Mouse (Mus musculus) ZHBTc4 (cell line): ENCODE results near the gene Wdr62.
A peak's percentile ranks its signal among the peaks of the same experiment; 100 is the strongest.

Experiments used
- DNase-seq: peaks from one replicate; pipeline ENCODE4 v3.0.0-alpha.2; 2011; ENCODE audit warnings: low read depth, low spot score

Gene Wdr62

DNA sequence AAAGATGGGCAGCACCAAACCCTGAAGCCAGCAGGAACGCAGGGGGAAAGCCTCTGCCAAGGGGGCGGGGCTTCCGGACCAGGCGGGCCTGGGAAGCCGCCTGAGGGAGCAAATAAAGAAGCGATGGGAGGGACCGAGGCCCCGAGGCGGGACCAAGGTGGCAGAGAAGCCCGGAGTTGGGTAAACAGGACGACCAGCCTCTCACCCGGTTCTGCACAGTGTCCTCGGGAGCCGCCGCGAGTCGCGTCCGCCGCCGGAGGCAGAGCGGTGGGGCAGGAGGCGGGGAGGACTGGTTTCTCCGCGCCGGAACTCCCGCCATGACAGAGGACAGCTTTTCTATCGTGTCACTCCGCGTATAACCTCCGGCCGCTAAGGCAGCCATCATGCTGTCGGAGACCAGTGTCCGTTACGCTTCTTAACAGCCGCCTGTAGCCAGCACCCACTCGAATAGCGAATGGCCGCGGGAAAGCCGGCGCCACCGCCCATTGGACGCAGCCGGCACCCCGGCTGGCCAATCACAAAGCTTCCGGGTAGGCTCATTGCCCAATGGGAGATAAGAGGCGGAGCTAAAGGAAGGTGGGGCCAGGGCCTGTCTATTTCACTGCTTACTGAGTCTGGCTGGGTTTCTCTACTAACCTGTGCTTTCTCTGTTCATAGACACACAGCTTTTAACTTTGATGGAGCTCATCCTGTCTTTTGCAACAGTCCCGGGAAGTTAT lies at the start of gene Wdr62, which contains the start of gene Thap8:
Gene Wdr62 (minus strand): TSS at position 469 of the 719 bp plus-strand sequence.
Gene Thap8 (plus strand): TSS at position 144 of the 719 bp plus-strand sequence.
- peak; percentile 98 for DNase-seq

DNA sequence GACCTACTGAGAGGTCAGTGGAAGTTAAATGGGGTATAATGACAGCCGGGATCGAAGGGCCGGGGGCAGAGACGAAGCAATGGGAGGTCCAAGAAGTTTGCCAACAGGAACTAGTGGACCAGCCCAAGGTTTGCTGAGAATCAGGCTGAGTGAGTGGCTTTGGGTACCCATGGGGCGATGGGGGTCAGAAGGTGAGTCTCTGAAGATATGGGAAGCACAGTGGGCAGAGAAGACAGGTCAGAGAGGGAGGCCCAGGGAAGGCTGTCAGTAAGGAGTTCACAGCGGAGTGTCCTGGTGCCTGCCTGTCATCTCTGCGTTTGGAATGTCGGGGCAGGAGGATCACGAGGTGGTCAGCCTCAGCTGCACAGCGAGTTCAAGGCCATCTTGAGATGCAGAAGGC lies 48.2 kb upstream of the Wdr62 start:
- DNase-seq, result no peak

DNA sequence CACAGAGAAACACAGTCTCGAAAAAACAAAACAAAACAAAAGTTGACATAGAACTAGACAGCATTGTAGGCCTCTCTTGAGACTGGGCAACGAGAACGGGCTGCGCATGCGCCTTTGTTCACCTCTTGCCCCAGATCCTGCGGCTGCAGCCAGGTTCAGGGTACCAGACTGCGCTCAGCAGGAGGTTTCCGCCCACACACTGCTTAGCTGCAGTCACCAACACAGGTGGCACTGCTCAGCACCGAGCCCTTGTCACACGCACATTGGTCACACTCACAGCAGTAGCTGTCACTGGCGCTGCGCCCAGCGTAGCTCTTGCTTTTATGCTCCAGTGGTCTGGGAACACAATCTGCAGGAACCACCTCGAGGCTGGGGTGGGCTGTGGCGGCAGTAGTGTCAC lies 46.9 kb upstream of the Wdr62 start:
- no peak for DNase-seq

DNA sequence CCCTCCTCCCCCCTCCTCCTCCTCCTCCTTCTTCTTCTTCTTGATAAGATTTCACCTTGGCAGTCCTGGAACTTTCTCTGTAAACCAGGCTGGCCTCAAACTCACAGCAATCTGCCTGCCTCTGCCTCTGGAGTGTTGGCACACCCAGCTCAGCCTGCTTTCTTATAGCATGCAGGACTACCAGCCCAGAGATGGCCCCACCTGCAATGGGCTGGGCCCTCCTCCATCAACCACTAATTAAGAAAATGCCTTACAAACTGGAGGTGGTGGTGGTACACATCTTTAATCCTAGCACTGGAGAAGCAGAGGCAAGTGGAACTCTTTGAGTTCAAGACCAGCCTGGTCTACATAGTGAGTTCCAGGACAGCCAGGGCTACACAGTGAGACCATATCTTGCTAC lies 46.2 kb upstream of the Wdr62 start:
- no peak for DNase-seq

DNA sequence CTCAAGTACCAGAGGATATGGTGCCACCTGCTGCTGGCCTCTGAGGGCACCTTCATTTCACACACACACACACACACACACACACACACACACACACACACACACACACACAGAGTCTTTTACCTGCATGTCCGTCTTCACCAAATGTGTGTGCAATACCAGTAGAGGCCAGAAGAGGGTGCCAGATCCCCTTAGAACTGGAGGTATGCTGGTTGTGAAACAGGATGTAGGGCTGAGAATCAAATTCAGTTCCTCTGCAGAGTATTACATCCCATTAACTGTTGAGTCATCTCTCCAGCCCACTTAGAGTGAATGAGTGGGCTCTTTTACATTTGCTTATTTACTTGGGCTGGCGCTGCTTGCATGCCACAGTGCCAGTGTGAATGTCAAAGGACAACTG lies 45.1 kb upstream of the Wdr62 start:
- peak; percentile 88 for DNase-seq

DNA sequence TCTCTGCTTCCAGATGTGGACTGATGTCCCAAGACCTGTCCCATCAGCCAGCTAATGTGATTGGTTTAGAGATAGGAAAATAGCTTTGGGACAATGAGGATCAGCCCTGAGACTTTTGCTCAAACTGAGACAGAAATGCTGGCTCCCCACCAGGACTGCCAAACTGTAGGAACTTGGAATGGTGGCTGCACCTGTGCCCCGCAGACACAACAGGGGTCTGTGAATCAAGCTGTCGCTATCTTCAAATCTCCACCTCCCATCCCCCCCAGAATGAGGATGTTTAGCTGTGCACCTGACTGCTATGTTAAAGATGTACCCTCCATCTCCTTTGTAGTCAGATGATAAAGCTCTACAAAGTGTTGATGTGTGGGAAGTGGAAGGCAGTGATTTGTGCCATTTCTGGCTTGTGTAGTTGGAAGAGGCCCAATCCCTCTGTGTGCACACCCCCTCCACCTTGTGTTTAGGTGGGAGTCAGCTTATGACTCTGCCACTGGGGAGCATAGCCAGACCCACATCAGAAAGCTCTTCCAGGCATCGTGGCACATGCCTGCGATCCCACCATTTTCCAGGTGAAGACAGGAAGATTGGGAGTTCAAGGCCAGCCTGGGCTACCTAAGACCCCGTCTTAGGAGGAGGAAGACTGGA lies 44.2 kb upstream of the Wdr62 start:
- no peak for DNase-seq

DNA sequence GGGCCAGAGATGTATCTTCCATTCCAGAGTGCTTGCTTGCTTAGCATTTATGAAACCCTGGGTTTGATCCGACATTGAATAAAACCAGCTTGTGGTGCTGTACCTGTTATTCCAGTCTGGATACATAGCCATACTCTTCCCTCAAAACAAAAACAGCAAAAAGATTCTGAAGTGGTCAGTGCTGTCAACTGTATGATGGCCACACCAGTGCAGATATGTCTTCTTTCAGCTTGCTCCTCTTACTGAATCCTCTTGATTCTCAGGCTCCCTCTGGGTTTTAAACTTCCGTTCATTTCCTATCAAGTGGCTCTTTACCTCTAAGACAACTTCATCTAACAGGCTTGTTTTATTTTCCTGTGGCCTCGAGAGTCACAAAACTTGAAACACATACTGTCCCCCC lies 43.6 kb upstream of the Wdr62 start, which contains the start of gene Sdhaf1:
Gene Sdhaf1 (minus strand): TSS at position 101 of the 400 bp plus-strand sequence.
- DNase-seq, result no peak

DNA sequence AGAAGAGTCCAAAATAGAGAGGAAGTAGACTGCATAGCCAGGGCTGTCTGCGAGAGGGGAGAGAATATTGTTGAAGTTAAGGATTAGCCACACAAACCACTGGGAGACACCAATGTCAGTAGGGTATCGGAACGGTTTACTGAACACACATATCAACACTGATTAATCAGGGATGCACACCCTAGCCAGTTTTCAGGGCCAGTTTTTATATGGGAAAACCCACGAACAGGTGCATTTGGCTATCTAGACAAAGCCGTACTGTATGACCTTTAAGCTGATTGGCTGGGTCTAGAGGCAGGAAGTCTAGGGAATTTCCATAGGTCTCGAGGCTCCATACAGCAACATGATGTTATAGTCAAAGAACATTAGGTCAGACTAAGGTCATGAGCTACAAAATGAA lies 42.6 kb upstream of the Wdr62 start:
- DNase-seq, result peak; percentile 32

DNA sequence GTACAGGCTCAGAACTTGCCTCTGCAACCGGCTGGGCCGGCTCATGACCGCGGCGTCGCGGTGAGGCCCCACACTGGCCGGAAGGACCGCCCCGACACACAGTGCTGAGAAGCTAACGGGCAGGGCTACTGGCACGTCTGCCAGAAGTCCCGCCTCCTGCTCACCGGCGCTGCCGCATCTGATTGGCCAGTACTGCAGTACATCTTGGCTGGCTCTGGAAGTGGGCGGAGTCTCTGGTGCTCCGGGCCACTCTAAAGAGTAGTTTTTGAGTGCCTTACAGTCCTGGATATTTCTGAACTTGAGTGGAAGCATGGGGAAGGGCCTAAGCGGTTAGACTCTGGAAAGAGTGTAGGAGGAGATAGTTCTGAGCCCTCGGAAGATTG lies 42.1 kb upstream of the Wdr62 start:
- DNase-seq, result peak; percentile 98

DNA sequence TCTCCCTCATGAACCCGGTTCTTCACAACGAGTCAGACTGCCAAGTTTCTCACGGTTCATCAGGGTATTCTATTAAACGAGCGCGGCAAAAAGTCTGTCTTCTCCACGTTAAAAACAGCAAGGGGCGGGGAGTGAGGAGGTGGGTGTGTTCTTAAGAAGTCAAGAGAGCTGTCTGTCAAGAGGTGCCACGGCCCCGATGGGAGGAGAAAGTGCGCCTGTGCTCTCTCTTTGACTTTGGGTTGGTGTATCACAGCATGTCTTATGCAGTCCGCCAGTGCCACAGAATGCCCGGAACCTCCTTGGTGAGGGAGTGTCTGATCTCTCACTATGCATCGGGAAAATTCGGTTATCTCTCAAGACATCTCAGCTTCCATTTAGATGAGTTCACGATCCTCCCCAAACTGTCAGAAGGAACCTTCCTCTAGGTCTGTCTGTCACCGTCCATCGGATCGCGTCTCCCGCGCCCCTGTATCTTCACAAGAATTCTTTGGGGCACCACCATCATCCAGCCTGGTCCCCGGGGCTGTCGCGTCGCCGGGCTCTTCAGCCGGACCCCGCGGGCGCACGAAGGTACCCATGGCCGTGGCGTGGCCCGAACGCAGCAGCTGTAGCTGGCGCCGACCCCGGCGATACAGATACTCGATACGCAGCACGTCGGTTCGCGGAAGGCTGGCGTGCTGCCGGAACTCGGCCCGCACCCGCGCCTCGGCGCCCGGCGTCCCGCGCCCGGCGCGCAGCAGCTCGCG lies 41.5 kb upstream of the Wdr62 start, which contains the start of gene E130208F15Rik:
Gene E130208F15Rik (plus strand): TSS at position 202 of the 746 bp plus-strand sequence.
- peak; percentile 90 for DNase-seq

DNA sequence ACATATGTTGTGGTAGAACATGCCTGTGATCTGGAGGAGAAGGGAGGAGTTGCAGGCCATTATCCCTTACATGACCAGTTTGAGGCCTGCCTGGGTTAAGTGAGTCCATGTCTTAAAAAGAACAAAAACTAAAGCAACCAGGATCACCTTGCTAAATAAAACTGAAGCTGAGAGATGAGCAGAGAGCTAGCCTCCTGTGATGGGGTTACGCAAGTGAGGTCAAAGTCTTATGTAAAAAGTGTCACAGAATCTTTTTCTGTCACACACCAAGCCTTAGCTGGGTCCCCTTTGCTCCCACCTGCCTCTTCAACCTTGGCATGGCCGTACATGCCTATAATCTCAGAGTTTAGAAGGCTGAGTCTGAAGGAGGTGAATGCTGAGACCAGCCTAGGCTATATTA lies 40.7 kb upstream of the Wdr62 start:
- no peak for DNase-seq

DNA sequence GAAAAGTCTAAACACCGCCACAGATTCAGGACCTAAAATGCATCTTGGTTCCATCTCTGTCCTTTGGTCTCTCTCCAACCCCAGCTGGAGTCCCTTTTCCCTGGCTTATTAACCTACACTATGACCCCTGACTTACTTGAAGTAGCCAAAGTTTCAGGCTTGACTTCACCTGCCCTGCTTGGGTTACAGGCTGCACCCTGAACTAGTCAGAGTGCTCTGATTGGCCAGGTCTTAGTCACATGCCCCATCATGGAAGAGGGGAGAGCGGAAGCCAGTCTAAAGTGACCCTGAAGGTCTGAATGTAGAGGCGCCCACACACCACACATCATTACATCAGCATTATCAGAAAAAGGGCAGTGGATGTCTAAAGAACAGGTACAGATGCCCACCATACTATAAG lies 37.9 kb upstream of the Wdr62 start:
- DNase-seq, result no peak

DNA sequence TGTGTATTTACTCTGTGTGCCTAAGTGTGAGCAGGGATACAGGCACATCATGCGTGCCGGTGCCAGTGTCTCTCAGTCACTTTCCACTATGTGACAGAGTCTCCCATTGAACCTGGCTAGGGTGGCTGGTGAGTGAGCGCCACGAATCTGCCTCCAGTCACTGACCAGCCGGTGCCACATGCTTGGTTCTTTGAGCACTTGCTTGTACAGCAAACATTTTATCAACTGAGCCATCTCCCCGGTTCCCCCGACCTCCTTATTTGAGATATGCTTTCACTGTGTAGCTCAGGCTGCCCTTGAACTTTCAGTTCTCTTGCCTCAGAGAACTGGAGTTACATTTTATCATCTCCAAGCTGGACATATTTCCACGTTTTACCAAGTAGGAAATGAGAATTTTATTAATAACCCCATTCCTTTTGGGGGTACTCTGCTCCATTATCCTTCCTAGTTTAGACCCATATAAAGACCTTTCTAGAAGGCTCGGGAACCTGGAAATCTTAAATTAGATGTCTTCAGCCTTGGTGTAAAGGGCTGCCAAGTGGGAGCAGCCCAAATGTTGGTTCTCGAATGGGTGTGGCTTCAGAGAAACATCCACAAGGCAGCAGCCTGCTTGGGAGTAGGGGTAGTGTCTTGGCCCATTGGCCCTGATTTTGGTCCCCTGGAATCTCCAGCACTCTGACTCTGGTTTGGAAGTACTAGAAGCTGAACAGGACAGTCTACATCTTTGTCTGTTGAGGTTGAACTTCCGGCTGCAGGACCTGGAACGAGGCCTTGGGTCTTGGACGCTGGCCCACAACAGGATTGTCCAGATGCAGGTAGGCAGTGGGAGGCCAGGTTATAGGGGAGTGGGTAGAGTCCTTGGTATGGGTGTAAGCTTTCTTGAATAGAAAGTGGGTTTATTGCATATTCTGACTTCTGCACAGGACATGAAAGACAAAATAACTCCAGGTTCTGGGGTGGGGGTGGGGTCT lies 35.6 kb upstream of the Wdr62 start:
- DNase-seq, result no peak

DNA sequence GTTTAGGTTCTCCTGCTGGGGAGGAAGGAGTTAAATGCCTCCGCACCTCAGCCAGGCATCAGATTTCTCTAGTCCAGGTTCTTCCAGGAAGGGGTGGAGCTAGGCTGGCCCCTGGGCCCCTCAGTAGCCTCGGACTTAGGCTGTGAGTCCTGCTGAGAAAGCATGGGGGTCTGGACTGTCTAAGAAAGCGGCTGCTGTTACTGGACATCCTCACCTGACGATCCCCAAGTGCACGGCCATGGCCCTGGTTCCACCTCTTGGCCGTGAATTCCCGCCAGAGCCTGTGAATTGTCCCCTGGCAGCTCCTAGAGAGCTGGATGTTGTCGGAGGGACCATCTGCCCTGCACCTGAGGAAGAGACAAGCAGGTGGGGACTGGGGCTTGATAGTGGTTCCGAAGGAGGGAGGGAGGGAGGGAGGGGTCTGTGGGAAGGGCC lies 34.5 kb upstream of the Wdr62 start, which contains the start of gene Syne4:
Gene Syne4 (plus strand): TSS at position 87 of the 435 bp plus-strand sequence.
- DNase-seq, result peak; percentile 50

DNA sequence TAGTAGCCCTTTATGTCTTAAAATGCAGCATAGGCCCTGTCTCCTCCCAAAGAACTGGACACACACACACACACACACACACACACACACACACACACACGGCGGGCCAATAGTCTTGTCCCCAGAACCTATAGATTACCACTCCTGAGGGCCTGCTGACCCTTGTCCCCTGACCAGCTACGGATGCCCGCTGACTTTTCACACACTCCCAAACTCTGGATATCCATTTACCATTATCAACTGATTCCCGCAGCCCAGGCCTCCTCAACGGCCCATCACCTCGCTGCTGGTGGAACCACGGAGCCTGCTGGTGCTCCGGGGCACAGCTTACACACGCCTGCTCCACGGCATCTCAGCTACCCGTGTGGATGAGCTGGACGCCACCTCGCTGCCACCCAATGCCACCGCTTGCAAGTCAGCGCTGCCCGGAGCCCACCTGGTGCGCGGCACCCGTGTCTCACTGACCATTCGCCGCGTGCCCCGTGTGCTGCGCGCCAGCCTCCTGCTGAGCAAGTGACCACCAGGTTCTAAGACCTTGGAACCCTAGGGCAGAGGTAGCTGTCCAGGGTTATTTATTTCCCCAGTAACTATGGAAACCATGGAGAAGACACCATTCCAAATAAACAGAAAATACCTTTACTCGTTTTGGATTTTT lies 33.6 kb upstream of the Wdr62 start:
- DNase-seq, result no peak

DNA sequence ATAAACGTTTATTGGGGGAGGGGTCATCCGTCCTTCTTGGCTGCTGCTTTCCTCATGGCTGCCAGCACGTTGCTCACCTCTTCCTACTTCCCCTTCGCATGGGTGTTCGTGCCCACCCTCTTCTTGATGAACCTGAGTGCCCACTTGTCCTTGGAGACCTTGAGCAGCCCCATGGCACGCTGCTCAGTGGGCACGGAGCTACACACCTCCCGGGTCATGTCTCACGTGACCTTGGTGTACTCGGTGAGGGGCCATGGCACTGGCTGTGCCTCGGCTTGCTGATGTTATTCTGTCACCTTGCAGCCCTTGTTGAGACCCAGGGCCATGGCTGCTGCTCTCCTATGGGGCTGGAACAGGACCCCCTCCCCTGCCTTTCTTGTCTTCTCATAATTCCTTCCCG lies 29.9 kb upstream of the Wdr62 start:
- no peak for DNase-seq

DNA sequence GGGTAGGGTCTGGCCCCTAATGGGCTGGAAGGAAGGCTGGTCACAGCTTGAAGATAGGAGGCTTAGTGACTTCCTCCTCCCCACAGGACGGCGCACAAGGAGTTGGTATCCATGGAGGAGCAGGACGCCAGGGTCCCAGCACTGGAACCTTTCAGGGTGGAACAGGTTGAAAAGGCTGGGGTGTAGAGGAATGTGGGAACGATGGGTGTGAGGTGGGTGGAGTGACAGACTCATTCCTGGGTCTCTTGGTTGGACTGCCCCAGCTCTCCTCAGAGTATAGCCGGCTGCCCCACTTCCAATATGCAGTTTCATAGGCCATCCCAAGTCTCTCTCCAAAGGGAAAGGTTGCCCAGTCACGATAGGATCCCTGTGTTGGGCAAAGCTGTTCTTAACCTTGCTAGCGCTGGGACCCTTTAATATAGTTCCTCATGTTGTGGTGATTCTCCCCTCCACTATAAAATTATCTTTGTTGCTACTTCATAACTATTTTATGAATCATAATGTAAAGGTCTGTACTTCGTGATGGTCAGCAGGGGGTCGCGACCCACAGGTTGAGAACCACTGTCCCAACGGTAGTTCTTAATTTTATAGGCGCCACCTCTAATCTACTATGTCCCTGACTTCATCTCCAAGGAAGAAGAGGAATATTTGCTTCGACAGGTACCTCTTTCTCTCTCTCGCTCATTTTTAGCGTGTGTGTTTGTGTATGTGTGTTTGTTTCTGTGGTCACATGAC lies 29.3 kb upstream of the Wdr62 start:
- DNase-seq, result no peak

DNA sequence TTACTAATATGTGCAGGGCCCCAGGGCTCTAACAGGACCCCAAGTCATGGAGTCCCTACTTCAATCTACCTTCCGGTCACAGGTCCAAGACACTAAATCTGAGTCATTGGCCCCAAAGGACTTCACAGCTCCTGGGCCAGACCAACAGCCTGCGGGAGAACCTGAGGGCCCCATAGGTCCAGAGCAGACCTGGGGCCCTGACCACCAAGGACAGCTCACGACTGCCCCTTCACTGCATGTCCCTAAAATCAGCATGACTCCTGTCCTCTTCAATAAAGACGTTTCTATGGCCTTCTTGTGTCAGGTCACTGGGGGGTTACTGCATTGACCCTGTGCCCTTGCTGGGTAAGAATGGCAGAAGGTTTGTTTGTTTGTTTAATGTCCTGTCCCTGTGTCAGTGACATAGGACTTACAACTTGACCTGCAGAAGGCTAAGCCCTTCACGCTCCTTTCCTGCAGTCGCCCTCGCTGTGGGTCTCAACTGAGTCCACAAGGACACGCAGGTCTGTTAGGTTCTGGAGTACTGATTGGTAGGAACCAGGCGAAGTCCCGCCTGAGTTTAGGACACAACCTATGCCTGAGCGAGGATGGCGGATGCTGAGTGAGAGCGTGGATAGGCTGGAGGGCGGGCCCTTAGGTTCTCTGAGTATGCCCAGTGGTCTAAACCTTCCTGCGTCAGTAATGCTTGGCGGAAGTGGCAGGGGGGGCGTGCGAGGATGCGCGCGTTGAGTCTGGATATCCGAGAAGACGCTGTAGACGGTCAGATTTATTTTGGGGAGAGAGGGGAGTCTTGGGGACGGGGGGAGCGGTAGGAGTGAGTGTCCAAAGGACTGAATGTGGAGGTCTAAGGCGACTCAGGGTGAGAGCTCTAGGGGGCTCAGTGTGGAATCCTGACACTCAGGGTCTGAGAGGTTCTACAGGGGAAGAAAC lies 28.1 kb upstream of the Wdr62 start, which contains the start of gene Alkbh6:
Gene Alkbh6 (plus strand): TSS at position 642 of the 930 bp plus-strand sequence.
- DNase-seq, result peak; percentile 97
